Mouse (Mus musculus): ENCODE results near the gene Ddx3x. TPM values are rescaled to one million over a fixed set of nuclear protein-coding genes. Genes with fewer than 3 reads are reported as not detected.
"Not testable (repeated sequence)": the region's sequence is repeated elsewhere in the genome, so short reads cannot be mapped to it uniquely, and the experiment has no call there.

Gene Ddx3x
- 112 and 125 TPM in 2 replicates for polyA plus RNA-seq (2015; fragmentation: Nextera tagmentation; extraction: Ambion mirVana)

GRCm38 (mm10) chrX:13280409-13281328 is at the start of gene Ddx3x:
Gene Ddx3x (plus strand): TSS chrX:13280970.
- peak within 1 kb of the TSS; percentile 64 for H3K4me2 ChIP-seq
- H3K27me3 ChIP-seq (replicated peaks) = no peaks in the 10 kb centered on the region
- ATAC-seq (ENCODE audit: insufficient read depth, low FRiP score, low read depth) = peak; percentile 93
- H3K36me3 ChIP-seq = no peaks in the 10 kb centered on the region
- H3K27ac ChIP-seq = peak within 1 kb of the TSS; percentile 98
- no peaks in the 10 kb centered on the region for H3K9me3 ChIP-seq
- peak within 1 kb of the TSS; percentile 85 for H3K4me3 ChIP-seq (replicated peaks)
- peak within 1 kb of the TSS; percentile 96 for H3K9ac ChIP-seq
- WGBS = under 1% methylated on average over 57 of the region's 57 CpGs
- no peaks in the 10 kb centered on the region for H3K4me1 ChIP-seq

- Histone ChIP-seq H3K9ac (no peak overlapping the region), H3K4me2 (peak overlapping the region; percentile 56), H3K4me1 (no peaks in the 10 kb centered on the region), H3K36me3 (no peaks in the 10 kb centered on the region), H3K27me3 (replicated peaks) (no peaks in the 10 kb centered on the region), H3K27ac (peak overlapping the region; percentile 68; the same call in 1 of the 2 replicates), H3K9me3 (no peaks in the 10 kb centered on the region), H3K4me3 (replicated peaks) (peak overlapping the region; percentile 25)
- WGBS = 32% methylated on average over 9 of the region's 9 CpGs
- ATAC-seq (ENCODE audit: insufficient read depth, low FRiP score, low read depth) = no peak
Measured at GRCm38 (mm10) chrX:13231243-13231642, 49.5 kb upstream of the Ddx3x start.

GRCm38 (mm10) chrX:13232834-13233233 is 47.9 kb upstream of the Ddx3x start:
- H3K27me3 ChIP-seq (replicated peaks); H3K27ac ChIP-seq; H3K4me2 ChIP-seq; ATAC-seq (ENCODE audit: insufficient read depth, low FRiP score, low read depth); H3K4me3 ChIP-seq (replicated peaks); H3K36me3 ChIP-seq; H3K4me1 ChIP-seq; H3K9me3 ChIP-seq; H3K9ac ChIP-seq: not testable (repeated sequence)
- WGBS = 94% methylated on average over 1 of the region's 1 CpGs

- Histone ChIP-seq H3K4me1 (no peaks in the 10 kb centered on the region), H3K4me3 (replicated peaks) (no peak overlapping the region), H3K4me2 (no peak overlapping the region), H3K9me3 (no peaks in the 10 kb centered on the region), H3K9ac (no peak overlapping the region), H3K27me3 (replicated peaks) (no peaks in the 10 kb centered on the region), H3K27ac (no peak overlapping the region), H3K36me3 (no peaks in the 10 kb centered on the region)
- no peak for ATAC-seq (ENCODE audit: insufficient read depth, low FRiP score, low read depth)
- WGBS = 56% methylated on average over 2 of the region's 2 CpGs
Measured at GRCm38 (mm10) chrX:13233631-13234030, 47.1 kb upstream of the Ddx3x start.

- Histone ChIP-seq H3K9ac (no peak overlapping the region), H3K9me3 (no peaks in the 10 kb centered on the region), H3K4me1 (no peaks in the 10 kb centered on the region), H3K4me2 (no peak overlapping the region), H3K4me3 (replicated peaks) (no peak overlapping the region), H3K27me3 (replicated peaks) (0 out of 2 replicates have a peak, but pooled peaks cover 5% of the 10 kb centered on the region), H3K27ac (no peak overlapping the region), H3K36me3 (no peaks in the 10 kb centered on the region)
- ATAC-seq (ENCODE audit: insufficient read depth, low FRiP score, low read depth) = no peak
- 41% methylated on average over 4 of the region's 4 CpGs for whole genome bisulfite sequencing
Measured at GRCm38 (mm10) chrX:13234709-13235108, 46.1 kb upstream of the Ddx3x start.

- no peaks in the 10 kb centered on the region for H3K36me3 ChIP-seq
- no peak overlapping the region for H3K27ac ChIP-seq
- H3K9ac ChIP-seq = no peak overlapping the region
Measured at GRCm38 (mm10) chrX:13236100-13236568, 44.6 kb upstream of the Ddx3x start.

GRCm38 (mm10) chrX:13239455-13239854 is 41.3 kb upstream of the Ddx3x start:
- Histone ChIP-seq H3K9me3 (no peaks in the 10 kb centered on the region), H3K36me3 (no peaks in the 10 kb centered on the region), H3K27me3 (replicated peaks) (0 out of 2 replicates have a peak, but pooled peaks cover 5% of the 10 kb centered on the region), H3K4me3 (replicated peaks) (no peak overlapping the region), H3K9ac (no peak overlapping the region), H3K27ac (no peak overlapping the region), H3K4me2 (no peak overlapping the region), H3K4me1 (no peaks in the 10 kb centered on the region)
- ATAC-seq (ENCODE audit: insufficient read depth, low FRiP score, low read depth) = no peak
- 92% methylated on average over 6 of the region's 6 CpGs for WGBS

More at GRCm38 (mm10) chrX:13236100-13236568, 44.6 kb upstream of the Ddx3x start:
- WGBS = 48% methylated on average over 2 of the region's 2 CpGs
- Histone ChIP-seq H3K27me3 (replicated peaks) (0 out of 2 replicates have a peak, but pooled peaks cover 5% of the 10 kb centered on the region), H3K4me2 (no peak overlapping the region), H3K4me1 (no peaks in the 10 kb centered on the region), H3K9me3 (no peaks in the 10 kb centered on the region), H3K4me3 (replicated peaks) (no peak overlapping the region)
- ATAC-seq (ENCODE audit: insufficient read depth, low FRiP score, low read depth) = peak; percentile 71

GRCm38 (mm10) chrX:13240646-13241425 is 39.9 kb upstream of the Ddx3x start:
- 36% methylated on average over 11 of the region's 11 CpGs for WGBS
- H3K4me3 ChIP-seq (replicated peaks) = no peak overlapping the region
- no peaks in the 10 kb centered on the region for H3K36me3 ChIP-seq
- 0 out of 2 replicates have a peak, but pooled peaks cover 5% of the 10 kb centered on the region for H3K27me3 ChIP-seq (replicated peaks)
- no peak overlapping the region for H3K9ac ChIP-seq
- H3K4me1 ChIP-seq = no peaks in the 10 kb centered on the region
- H3K9me3 ChIP-seq = no peaks in the 10 kb centered on the region
- ATAC-seq (ENCODE audit: insufficient read depth, low FRiP score, low read depth) = no peak
- H3K4me2 ChIP-seq = peak overlapping the region; percentile 53
- peak overlapping the region; percentile 96 for H3K27ac ChIP-seq

- Histone ChIP-seq H3K4me1 (no peaks in the 10 kb centered on the region), H3K9me3 (no peaks in the 10 kb centered on the region), H3K27me3 (replicated peaks) (0 out of 2 replicates have a peak, but pooled peaks cover 5% of the 10 kb centered on the region), H3K27ac (peak overlapping the region; percentile 96), H3K4me2 (peak overlapping the region; percentile 53), H3K4me3 (replicated peaks) (peak overlapping the region; percentile 33), H3K36me3 (no peaks in the 10 kb centered on the region), H3K9ac (no peak overlapping the region; the same call in 1 of the 2 replicates)
- no peak for ATAC-seq (ENCODE audit: insufficient read depth, low FRiP score, low read depth)
- 13% methylated on average over 21 of the region's 21 CpGs for WGBS
Measured at GRCm38 (mm10) chrX:13241426-13242319, 39.1 kb upstream of the Ddx3x start.

- H3K9me3 ChIP-seq = no peaks in the 10 kb centered on the region
- peak; percentile 93 for ATAC-seq (ENCODE audit: insufficient read depth, low FRiP score, low read depth)
- peak overlapping the region; percentile 96 for H3K27ac ChIP-seq
- H3K9ac ChIP-seq = no peak overlapping the region; the same call in 1 of the 2 replicates
- peak overlapping the region; percentile 33 for H3K4me3 ChIP-seq (replicated peaks)
- H3K4me1 ChIP-seq = no peaks in the 10 kb centered on the region
- 0 out of 2 replicates have a peak, but pooled peaks cover 5% of the 10 kb centered on the region for H3K27me3 ChIP-seq (replicated peaks)
- no peaks in the 10 kb centered on the region for H3K36me3 ChIP-seq
- WGBS = 12% methylated on average over 24 of the region's 24 CpGs
- H3K4me2 ChIP-seq = peak overlapping the region; percentile 53
Measured at GRCm38 (mm10) chrX:13242320-13243096, 38.3 kb upstream of the Ddx3x start.

Data from stomach, embryonic 15.5 days (tissue).